Mouse (Mus musculus): Measurements from ENCODE around the gene Msl2.

GRCm38 (mm10) chr9:101095425-101095824, 21.5 kb downstream of the Msl2 start:
- TF ChIP-seq CTCF (IDR thresholded peaks at IDR 0.05; ENCODE audit: low read depth, low read length) (no peak), EP300 (IDR thresholded peaks at IDR 0.05; ENCODE audit: insufficient read depth, low read depth, low read length) (no peak)
